Mouse (Mus musculus) urinary bladder, postnatal 4 days (tissue): Measurements from ENCODE around the gene Vegfd.
A peak's percentile ranks its signal among the peaks of the same experiment; 100 is the strongest.

Experiments used
- DNase-seq, 2 experiments: peaks; one replicate each; pipeline ENCODE4 v3.0.0; 2021 to 2022; ENCODE audit warnings: low spot score in 2 of 2

Gene Vegfd

DNA sequence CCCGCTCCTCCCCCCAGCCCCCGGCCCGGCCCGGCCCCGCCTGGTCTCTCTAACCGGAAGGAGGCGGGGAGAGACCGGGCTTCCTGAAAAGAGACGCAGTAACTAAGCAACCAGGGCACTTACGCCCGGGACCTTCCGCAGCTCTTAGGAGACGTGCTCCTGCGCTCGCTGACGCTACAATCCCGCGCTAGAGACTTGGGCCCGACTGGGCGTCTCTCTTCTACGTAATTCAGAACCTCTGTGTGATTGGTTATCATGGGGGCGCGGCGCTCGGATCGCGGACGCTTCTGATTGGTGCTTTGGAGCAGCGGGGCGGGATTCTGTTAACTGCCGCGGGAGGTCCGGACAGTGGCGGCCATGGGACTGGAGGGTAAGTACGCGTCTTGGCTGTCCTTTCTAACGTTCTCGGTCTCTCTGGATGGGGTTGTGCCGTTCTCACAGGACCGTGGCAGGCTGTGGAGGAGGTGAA is 46.3 kb downstream of the Vegfd start, which contains the start of gene Piga:
TSS of gene Piga (plus strand) at position 317 of the 469 bp plus-strand sequence.
- DNase-seq = peak; percentile 86 to 87

DNA sequence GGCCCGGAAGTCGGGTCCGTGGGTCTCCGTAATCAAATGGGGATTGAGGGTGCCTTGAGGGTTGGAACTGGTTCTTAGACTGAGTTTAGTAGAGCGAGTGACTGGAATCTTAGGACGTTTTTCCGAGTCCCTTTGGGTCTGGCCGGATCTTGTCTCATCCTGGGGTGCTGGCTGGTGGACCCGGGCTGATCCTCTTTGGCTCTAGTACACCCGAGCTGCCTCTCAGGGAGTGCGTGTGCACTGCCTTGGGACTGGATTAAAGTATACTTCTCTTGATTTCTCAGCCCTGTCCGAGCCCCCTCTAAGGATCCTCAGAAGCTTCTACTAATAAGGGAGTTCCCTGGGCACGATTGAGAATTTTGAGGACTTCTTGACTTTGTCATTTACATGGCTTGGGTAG is 46.8 kb downstream of the Vegfd start:
- no peak for DNase-seq

DNA sequence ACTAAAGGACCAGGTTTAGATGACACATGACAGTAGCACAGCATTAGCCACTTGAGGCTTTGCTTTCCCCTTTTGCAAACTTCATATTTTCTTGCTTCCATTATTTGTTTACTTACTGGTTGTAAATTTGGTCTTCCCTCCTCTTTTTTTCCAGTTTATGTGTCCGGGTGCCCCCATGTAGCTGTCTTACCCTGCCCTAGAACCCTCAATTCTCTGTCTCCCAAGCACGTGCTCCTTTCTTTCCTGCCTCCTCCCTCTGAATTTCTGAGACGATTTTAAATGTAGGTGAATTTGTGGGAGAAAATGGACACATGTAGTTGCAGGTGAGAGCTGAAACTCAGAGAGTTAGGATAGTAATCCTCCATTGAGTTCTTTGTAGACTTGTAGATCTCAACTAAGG is 47.3 kb downstream of the Vegfd start:
- DNase-seq = no peak

DNA sequence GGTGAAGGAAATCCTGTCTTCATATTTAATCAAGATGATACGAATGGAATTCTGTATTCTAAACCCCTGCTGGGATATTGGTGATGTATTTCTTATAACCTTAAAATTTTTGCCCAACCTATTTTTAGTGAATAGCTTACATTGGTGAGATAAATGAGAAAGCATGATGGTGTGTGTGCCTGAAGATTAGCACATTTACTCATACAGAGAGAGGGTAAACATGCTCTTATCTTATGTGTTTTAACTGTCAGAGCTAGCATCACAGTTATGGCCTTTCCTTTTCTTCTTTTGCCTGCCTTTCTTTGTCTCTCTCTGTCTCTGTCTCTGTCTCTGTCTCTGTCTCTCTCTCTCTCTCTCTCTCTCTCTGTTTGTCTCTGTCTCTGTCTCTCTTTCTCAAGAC is 51.6 kb downstream of the Vegfd start:
- no peak for DNase-seq

DNA sequence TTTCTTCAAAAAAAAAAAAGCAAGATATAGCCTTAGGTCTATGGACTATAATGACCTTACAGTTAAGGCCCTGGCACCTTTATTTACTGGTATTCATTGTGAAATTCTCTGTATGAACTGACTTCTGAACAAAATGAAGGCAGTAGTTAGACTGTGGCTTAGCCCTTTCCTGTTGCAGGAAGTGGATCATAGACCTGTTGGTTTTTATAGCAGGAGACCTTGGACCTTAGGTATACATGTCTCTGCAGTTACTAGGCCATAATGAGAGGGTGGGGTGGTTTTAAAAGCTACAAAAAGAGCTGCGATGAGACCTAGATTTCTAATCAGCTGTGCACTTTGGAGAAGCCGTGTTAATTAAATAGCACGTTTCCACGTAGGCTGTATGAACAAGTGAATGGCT is 54.1 kb downstream of the Vegfd start:
- DNase-seq = no peak

DNA sequence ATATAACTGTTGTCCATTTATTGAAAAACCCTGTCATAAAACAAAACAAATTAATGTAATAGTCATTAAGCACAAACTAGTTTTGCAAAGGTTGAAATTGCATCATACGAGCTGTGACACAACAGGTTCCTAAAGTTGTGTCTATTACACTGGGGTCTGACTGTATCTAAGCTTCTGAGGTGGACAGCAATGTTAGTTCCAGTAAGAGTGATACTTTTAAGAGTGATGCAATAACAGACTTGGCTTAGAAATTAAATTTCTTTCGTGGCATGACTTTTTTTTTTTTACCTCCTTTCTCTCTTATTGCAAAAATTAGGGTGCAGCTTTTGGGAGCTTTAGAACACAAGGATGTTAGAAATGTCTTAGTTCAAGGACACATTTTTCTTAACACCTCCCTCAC is 55.0 kb downstream of the Vegfd start:
- DNase-seq = no peak

DNA sequence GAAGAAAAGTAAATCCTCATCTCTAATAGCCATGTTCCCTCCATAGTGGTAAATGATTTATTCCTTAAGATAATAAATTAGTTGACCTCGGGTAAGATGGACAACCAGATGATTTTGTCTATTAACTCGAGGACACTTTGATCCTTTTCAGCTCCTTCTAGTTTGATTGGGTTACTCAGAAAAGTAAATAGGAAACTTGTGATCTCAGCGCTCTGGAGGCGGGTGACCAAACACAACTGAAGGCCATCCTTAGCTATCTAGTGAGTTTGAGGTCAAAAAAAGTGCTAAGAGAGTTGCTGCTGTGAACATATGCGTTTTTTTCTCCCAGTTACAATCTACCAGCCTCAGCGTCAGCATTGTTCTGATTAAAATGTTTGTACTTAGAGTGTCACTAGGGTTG is 57.4 kb downstream of the Vegfd start:
- DNase-seq = no peak

DNA sequence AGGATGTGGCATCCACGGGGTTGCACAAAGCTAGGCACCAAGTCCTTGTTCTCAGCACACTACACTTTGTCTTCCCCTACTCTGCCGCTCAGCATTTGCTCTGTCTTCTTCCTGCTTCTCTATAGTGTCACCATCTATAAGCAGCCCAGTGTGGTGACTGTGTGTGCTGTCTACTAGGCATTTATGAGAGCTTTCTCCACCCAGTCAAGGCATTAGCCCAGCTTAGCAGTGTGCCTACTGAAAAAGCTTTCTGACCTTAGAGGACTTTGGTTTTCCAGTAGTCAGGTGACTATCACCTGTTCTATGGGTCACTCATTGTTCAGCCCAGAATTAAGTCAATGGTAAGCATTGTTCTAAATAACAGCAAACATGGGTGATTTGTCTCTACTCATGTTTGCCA is 58.0 kb downstream of the Vegfd start:
- no peak for DNase-seq

DNA sequence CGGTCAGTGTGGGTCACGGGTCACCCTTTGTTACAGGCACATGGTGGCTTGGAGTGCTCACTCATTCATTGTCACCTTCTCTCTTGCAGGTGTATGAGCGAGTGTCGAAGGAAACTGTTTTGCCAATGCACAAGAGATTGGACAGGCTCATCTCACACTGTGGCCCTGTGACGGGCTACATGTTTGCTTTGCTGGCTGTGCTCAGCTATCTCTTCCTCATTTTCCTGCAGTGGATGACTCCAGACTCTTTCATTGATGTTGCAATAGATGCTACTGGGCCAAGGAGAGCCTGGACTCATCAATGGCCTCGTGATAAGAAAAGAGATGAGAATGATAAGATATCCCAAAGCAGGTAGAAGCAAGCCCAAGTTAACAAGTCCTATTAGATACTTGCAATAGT is 58.4 kb downstream of the Vegfd start:
- no peak for DNase-seq

DNA sequence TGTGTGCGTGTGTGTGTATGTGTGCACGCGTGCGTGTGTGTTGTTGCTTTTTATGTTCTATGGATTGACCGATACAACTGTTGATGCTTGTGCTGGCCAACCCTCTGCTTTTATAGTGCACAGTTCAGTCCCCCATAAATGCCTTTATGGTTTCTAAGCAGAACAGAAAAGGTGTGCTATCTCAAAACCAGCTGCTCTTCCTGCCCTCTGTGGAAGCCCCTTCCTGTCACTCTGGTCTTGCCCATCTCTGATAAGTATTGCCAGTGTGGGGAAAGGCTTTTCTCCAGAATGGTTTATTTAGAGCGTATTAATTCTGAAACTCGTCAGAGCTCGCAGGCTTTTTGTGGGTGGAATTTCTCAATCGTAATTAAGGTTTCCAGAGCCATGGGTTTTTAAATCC is 59.5 kb downstream of the Vegfd start:
- DNase-seq = no peak

DNA sequence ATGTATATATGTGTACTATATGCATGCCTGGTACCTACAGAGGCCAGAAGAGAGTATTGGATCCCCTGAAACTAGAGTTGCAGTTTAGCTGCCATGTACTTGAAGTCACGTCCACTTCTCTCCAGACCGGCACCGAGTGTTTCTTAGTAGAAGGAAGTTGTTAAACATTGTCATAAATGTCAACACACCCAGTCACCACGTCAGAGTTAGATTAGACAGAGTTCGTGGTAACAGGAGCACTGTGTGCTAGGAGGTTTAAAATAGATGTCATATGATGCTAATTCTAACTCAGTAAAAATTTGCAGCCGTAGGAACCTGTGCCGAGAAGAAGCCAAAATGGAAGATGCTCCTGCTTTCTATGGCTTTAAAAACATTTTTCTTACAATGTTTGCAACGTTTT is 63.5 kb downstream of the Vegfd start, which contains the start of gene Asb11:
TSS of gene Asb11 (plus strand) at position 286 of the 400 bp plus-strand sequence.
- DNase-seq = no peak

DNA sequence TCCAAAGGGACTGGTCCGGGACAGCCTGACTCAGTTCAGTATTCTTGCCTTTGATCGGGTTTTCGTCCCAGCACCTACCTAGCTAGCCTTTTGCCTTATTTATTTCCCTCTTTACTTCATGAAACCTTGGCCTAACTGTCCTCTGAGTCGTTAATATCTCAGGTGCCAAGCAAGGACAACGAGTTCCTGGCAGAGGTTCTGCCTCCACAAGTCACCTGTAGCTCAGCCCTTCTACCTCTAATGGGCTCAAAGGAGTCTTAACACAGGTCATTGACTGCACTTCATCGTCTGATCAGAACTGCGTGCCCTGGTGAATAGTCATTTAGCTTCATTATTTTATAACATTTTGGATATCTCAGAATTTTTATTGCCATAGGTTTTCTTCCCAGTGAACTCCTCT is 66.3 kb downstream of the Vegfd start:
- no peak for DNase-seq

DNA sequence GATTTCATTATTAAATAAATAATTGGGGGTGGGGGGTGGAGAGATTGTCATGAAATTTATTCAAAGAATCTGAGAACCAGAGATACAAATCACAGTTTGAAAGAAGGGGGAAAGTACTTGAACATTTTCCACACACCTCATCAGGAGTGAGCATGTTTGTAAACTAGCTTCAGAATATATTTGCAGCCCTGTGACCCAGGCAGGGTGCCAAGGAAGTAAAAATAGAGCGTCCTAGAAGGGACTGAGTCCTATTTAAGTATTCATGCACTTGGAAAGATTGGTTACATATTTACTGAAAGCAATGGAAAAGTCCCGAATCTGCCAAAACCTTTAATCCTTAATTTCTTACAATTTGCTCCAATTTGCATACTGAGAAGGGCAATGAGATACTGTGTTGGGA is 67.0 kb downstream of the Vegfd start:
- DNase-seq = no peak

DNA sequence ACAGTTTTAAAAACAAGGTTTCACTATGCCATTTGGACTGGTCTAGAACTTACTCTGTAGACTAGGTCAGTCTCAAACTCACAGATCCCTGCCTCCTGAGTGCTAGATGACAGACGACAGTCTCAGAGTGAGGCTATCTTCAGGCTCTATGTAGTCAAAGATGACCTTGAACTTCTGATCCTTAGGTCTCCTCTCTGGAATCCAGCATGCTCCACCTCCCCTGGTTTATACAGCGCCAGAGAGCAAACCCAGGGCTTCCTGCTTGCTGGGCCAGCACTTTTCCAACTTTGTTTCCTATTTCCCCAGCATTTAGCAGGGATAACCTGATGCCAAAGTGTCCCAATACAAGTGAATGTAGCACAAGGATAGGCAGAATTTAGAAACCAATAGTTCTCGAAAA is 67.5 kb downstream of the Vegfd start:
- DNase-seq = no peak

DNA sequence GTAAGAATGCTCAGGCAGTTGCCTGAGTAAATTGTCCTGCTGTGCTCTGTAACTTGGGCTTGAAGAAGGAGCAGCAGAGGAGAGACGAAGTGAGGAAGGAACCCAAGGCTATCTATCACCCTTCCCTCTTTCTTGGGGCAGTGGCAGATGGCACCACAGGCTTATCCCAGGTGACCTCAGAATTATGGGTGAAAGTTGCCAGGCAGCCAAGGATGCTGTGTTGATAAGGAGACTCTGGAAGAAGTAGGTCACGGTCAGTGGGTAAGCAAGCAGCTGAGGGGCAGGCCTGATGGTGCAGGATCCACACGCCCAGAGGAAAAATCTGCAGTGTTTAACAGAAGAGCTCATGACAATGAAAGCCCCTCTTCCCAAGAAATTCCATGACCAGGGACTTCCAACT is 68.1 kb downstream of the Vegfd start:
- DNase-seq = no peak

DNA sequence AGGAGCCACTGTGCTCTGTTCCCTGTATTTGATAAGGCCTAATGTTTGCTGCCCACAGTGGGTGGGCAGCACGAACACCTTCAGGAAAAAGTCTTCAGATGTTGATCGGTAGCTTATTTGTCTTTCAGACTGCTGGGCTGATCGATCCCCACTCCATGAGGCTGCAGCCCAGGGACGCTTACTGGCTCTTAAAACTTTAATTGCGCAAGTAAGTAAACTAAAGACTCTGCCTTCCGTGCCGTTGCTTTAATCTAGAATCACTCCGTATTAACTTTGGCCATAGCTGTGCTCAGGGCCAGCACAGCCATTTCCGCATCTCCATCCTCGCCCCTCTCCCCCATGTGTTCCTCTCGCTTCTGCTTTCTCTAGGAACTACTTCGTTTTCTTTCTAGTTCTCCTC is 72.4 kb downstream of the Vegfd start:
- DNase-seq = no peak

DNA sequence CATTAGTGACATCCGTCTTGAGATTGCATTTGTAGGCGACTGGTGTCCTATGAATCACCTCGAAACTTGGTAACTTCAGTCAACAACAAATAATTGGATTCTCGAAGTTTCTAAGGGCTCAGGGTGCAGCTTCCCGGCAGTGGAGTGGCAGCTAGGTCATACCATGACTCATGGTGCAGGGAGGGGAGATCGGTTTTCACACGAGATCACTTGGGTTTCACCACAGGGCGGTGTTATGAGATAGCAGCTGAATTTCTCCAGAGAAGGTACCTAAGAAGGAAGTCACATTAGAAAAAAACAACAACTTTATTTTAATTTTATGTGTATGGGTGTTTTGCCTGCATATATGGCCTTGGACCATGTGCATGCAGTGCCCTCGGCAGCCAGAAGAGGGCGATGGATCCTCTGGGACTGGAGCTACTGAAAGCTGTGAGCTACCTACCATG is 73.0 kb downstream of the Vegfd start:
- no peak for DNase-seq

DNA sequence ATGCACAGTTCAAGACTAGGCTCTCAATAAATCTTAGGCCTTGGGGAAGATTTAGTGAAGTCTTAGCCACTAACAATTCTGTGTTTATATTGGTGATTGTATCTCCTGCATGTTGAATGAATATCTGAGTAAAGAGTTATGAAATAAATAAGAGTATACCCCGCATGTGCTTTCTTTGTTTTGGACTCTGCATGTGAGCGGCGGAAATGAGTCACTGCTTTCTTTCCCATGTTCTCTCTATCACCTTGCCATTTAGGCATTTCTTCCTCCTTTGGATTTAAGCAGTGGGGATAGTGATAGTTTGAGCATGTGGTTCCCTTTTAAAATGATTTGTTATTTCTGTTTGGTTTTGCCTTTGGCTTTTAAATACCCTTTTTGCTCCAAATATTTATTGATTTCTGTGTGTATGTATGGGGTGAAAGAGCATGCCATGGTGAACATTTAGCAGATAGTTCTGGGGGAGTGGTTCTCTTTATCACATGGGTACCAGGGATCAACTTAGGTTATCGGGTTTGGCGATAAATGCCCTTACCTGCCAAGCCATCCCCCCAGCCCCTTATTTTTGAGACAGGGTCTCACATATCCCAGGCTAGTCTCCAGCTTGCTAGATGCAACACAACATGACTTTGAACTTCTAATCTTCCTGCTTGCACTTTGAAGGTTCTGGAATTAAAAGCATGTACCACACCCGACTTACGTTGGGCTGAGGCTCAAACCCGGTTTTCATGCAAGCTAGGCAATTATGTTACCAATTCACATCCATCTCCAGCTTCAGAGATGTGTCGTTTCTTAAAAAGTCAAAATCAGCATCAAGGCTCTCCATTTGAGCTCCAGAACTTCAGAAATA is 73.9 kb downstream of the Vegfd start:
- DNase-seq = no peak

DNA sequence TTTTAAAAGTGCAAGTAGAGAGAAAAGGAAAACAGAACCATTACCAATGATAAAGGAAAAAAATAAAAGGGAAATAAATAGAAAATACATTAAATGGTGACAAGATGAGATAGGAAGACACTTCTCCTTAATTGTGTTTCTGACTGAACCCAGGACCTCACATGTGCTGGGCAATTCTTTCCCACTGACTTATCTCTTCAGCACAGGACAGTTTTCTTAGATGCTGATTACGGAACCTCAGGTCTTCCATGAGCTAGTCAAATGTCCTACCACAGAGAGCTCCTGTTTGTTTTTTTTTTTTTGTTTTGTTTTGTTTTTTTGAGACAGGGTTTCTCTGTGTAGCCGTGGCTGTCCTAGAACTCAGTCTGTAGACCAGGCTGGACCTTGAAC is 74.5 kb downstream of the Vegfd start:
- no peak for DNase-seq

DNA sequence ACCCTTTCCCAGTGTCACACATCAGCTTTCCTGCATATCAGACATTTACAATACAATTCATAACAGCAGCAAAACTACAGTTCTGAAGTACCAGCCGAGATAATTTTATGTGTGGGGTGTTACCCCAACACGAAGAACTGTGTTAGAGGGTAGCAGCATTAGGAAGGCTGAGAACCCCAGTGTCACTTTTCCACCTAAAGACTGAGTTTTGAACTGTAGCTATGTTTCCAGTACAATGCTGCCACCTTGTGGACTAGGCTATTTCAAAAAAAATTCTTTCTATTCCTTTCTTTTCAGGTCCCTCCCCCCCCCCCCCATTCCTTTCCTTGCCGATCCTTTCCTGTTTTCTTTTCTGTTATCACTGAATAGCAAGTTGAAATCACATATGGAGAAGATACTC is 76.0 kb downstream of the Vegfd start:
- no peak for DNase-seq
